Mouse (Mus musculus): ENCODE results near the gene Akr1c13. TPM values are rescaled to one million over a fixed set of nuclear protein-coding genes. Genes with fewer than 3 reads are reported as not detected.
"Not testable (repeated sequence)": the region's sequence is repeated elsewhere in the genome, so short reads cannot be mapped to it uniquely, and the experiment has no call there.

The Akr1c13 gene
- 2.8 TPM in 2 replicates for polyA plus RNA-seq (2016; fragmentation: Nextera tagmentation; extraction: Ambion mirVana)

GRCm38 (mm10) chr13:4190904-4191303 lies at the start of gene Akr1c13:
TSS of gene Akr1c13 (plus strand) at chr13:4191150.
- Histone ChIP-seq H3K27ac (no peak within 1 kb of the TSS), H3K4me2 (replicated peaks) (no peak within 1 kb of the TSS), H3K4me1 (no peaks in the 10 kb centered on the region), H3K36me3 (no peaks in the 10 kb centered on the region), H3K9ac (no peak within 1 kb of the TSS), H3K4me3 (no peak within 1 kb of the TSS), H3K27me3 (replicated peaks) (no peaks in the 10 kb centered on the region), H3K9me3 (no peaks in the 10 kb centered on the region)
- WGBS, result 61% methylated on average over 3 of the region's 3 CpGs
- ATAC-seq (ENCODE audit: low FRiP score, low read depth), result no peak

DNA sequence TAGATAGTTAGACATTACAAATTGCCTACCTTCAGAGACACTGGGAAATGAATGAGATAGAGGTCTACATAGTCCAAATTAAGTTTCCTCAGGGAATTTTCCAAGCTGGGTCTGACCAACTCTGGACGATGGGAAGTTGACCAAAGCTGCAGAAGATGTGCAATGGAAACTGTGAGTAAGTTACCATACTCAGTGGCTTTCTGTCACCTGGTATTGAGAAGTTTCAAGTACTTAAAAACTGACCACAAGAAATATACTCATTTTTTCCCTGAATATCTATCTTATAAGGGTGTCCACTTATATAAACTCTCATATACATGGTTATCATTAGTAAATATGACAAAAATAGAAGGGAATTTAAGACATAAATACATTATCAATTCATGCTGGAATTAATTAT lies 46.7 kb upstream of the Akr1c13 start:
- no peaks in the 10 kb centered on the region for H3K36me3 ChIP-seq
- H3K27ac ChIP-seq, result no peak overlapping the region
- H3K9ac ChIP-seq, result no peak overlapping the region
- no peak for ATAC-seq (ENCODE audit: low FRiP score, low read depth)
- H3K4me1 ChIP-seq, result no peaks in the 10 kb centered on the region
- H3K9me3 ChIP-seq, result no peaks in the 10 kb centered on the region
- no peaks in the 10 kb centered on the region for H3K27me3 ChIP-seq (replicated peaks)
- H3K4me2 ChIP-seq (replicated peaks), result no peak overlapping the region
- no peak overlapping the region for H3K4me3 ChIP-seq
- WGBS, result 72% methylated on average over 1 of the region's 1 CpGs

DNA sequence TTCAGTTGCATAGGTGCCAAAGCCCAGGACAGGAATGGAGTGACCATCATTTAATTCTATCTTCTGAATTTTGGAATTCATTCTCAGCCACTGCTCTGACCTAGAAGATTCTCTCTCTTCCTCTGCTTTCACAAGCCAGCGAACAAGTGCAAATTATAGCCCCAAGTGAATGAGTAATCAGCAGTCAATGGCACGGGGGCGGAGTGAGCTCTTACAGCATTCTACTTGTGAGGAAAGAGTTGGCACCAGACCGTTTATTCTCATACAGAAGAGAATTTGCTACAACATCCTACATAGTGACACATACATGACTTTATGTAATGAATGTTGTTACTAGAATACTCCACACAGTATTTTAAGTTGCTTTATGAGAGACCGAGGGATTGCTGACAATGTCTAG lies 40.4 kb upstream of the Akr1c13 start, which contains the start of gene Akr1c18:
TSS of gene Akr1c18 (minus strand) at position 137 of the 400 bp plus-strand sequence.
- no peak within 1 kb of the TSS for H3K4me2 ChIP-seq (replicated peaks)
- 56% methylated on average over 5 of the region's 5 CpGs for WGBS
- no peak within 1 kb of the TSS for H3K27ac ChIP-seq
- no peaks in the 10 kb centered on the region for H3K4me1 ChIP-seq
- H3K9ac ChIP-seq, result no peak within 1 kb of the TSS
- H3K27me3 ChIP-seq (replicated peaks), result no peaks in the 10 kb centered on the region
- ATAC-seq (ENCODE audit: low FRiP score, low read depth), result no peak
- H3K9me3 ChIP-seq, result no peaks in the 10 kb centered on the region
- no peak within 1 kb of the TSS for H3K4me3 ChIP-seq
- no peaks in the 10 kb centered on the region for H3K36me3 ChIP-seq

- H3K4me1 ChIP-seq, result no peaks in the 10 kb centered on the region
- no peaks in the 10 kb centered on the region for H3K27me3 ChIP-seq (replicated peaks)
- H3K27ac ChIP-seq, result no peak overlapping the region
- H3K4me3 ChIP-seq, result no peak overlapping the region
- no peak overlapping the region for H3K4me2 ChIP-seq (replicated peaks)
- no peak overlapping the region for H3K9ac ChIP-seq
- no peak for ATAC-seq (ENCODE audit: low FRiP score, low read depth)
- H3K36me3 ChIP-seq, result no peaks in the 10 kb centered on the region
- H3K9me3 ChIP-seq, result no peaks in the 10 kb centered on the region
- WGBS, result 74% methylated on average over 2 of the region's 2 CpGs
Measured at GRCm38 (mm10) chr13:4152908-4153307, 38.0 kb upstream of the Akr1c13 start.

GRCm38 (mm10) chr13:4153593-4153992 lies 37.4 kb upstream of the Akr1c13 start:
- Histone ChIP-seq H3K9me3 (no peaks in the 10 kb centered on the region), H3K4me2 (replicated peaks) (no peak overlapping the region), H3K27me3 (replicated peaks) (no peaks in the 10 kb centered on the region), H3K4me1 (no peaks in the 10 kb centered on the region), H3K36me3 (no peaks in the 10 kb centered on the region), H3K27ac (no peak overlapping the region), H3K4me3 (no peak overlapping the region), H3K9ac (no peak overlapping the region)
- WGBS, result 69% methylated on average over 3 of the region's 3 CpGs
- ATAC-seq (ENCODE audit: low FRiP score, low read depth), result no peak

GRCm38 (mm10) chr13:4155286-4155685 lies 35.7 kb upstream of the Akr1c13 start:
- no peak for ATAC-seq (ENCODE audit: low FRiP score, low read depth)
- Histone ChIP-seq H3K36me3 (no peaks in the 10 kb centered on the region), H3K4me1 (no peaks in the 10 kb centered on the region), H3K27ac (no peak overlapping the region), H3K9me3 (no peaks in the 10 kb centered on the region), H3K4me3 (no peak overlapping the region), H3K4me2 (replicated peaks) (no peak overlapping the region), H3K27me3 (replicated peaks) (no peaks in the 10 kb centered on the region), H3K9ac (no peak overlapping the region)
- 57% methylated on average over 2 of the region's 2 CpGs for WGBS

GRCm38 (mm10) chr13:4168006-4168405 lies 22.9 kb upstream of the Akr1c13 start:
- Histone ChIP-seq H3K36me3 (no peaks in the 10 kb centered on the region), H3K27me3 (replicated peaks) (no peaks in the 10 kb centered on the region), H3K9me3 (no peaks in the 10 kb centered on the region), H3K27ac (no peak overlapping the region), H3K4me3 (no peak overlapping the region), H3K4me2 (replicated peaks) (no peak overlapping the region), H3K4me1 (no peaks in the 10 kb centered on the region), H3K9ac (no peak overlapping the region)
- ATAC-seq (ENCODE audit: low FRiP score, low read depth), result no peak
- WGBS, result 47% methylated on average over 1 of the region's 1 CpGs

DNA sequence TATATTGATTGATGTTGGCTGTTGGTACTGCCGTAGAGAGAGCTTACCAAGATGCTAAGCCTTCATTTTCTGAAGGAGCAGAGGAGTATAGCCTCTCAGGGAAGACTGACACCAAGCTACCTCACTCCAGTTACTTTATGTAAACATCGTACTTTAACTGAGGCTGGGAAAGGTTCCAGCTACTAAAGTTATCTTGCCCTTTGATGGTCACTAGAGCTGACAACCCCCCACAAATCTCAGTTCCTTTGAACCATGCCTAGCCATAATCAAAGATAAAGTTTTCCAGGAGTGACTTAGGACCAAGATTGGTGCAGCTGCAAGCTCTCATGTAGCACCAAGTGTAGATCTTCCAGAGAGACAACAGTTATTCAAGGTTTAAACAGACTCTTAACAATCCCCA lies 18.0 kb upstream of the Akr1c13 start:
- WGBS, result 80% methylated on average over 2 of the region's 2 CpGs
- H3K27me3 ChIP-seq (replicated peaks), result no peaks in the 10 kb centered on the region
- no peaks in the 10 kb centered on the region for H3K9me3 ChIP-seq

DNA sequence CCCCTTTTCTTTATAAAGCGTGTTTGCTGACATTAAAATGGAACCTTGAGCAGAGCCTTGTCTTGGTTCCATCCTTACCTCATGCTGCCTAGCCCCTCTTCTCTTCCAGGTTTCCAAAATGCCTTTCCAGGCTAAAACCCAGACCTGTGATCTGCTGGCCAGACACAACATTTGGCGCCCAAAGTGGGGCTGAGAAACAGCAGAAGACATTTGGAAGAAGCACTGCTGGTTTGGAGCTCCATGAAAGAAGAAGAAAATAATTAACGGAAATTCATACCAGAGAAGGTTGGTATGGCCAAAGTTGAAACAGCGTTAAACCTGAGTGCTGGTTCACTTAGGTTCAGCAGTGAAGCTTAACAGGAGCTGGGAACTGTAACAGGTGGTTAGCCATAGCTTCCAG lies 9.6 kb upstream of the Akr1c13 start:
- H3K9ac ChIP-seq; H3K27me3 ChIP-seq (replicated peaks); H3K4me1 ChIP-seq; ATAC-seq (ENCODE audit: low FRiP score, low read depth); H3K27ac ChIP-seq; H3K36me3 ChIP-seq; H3K4me2 ChIP-seq (replicated peaks); H3K9me3 ChIP-seq; H3K4me3 ChIP-seq: not testable (repeated sequence)
- 91% methylated on average over 4 of the region's 4 CpGs for WGBS

More for the DNA sequence above, 18.0 kb upstream of the Akr1c13 start:
- no peak overlapping the region for H3K4me2 ChIP-seq (replicated peaks)
- H3K36me3 ChIP-seq, result no peaks in the 10 kb centered on the region
- ATAC-seq (ENCODE audit: low FRiP score, low read depth), result no peak
- H3K9ac ChIP-seq, result no peak overlapping the region
- no peak overlapping the region for H3K4me3 ChIP-seq
- H3K4me1 ChIP-seq, result no peaks in the 10 kb centered on the region
- H3K27ac ChIP-seq, result no peak overlapping the region

GRCm38 (mm10) chr13:4183116-4183515 lies 7.8 kb upstream of the Akr1c13 start:
- Histone ChIP-seq H3K4me2 (replicated peaks) (no peak overlapping the region), H3K4me3 (no peak overlapping the region), H3K9ac (no peak overlapping the region), H3K9me3 (no peaks in the 10 kb centered on the region), H3K27me3 (replicated peaks) (no peaks in the 10 kb centered on the region), H3K36me3 (no peaks in the 10 kb centered on the region), H3K4me1 (no peaks in the 10 kb centered on the region), H3K27ac (no peak overlapping the region)
- no peak for ATAC-seq (ENCODE audit: low FRiP score, low read depth)
- 67% methylated on average over 9 of the region's 9 CpGs for WGBS

- not testable (repeated sequence) for H3K4me3 ChIP-seq; H3K36me3 ChIP-seq; ATAC-seq (ENCODE audit: low FRiP score, low read depth); H3K27ac ChIP-seq; H3K4me2 ChIP-seq (replicated peaks); H3K9ac ChIP-seq; H3K27me3 ChIP-seq (replicated peaks); H3K4me1 ChIP-seq; H3K9me3 ChIP-seq
- WGBS, result 83% methylated on average over 7 of the region's 7 CpGs
Measured at GRCm38 (mm10) chr13:4186641-4187411, 4.1 kb upstream of the Akr1c13 start.

DNA sequence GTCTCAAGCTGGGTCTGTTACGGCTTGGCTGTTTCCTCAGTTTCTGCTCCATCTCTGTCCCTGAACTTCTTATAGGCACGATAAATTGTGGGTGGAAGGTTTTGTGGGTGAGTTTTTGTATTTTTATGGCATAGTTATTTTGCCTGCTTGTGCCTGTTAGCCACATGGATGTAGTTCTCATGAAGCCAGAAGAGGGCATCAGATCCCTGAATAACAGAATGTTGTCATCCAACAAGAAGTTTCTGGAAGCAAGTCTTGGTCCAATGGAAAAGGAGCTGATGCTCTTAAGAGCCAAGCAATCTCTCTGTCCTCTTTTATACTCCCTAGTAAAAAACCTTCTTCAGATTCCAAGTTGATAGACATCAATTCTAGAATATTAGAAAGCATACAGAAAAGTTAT lies 2.8 kb upstream of the Akr1c13 start:
- Histone ChIP-seq H3K9me3 (no peaks in the 10 kb centered on the region), H3K9ac (no peak overlapping the region), H3K36me3 (no peaks in the 10 kb centered on the region), H3K4me3 (no peak overlapping the region), H3K27me3 (replicated peaks) (no peaks in the 10 kb centered on the region), H3K4me2 (replicated peaks) (no peak overlapping the region), H3K27ac (no peak overlapping the region), H3K4me1 (no peaks in the 10 kb centered on the region)
- WGBS, result 84% methylated on average over 2 of the region's 2 CpGs
- ATAC-seq (ENCODE audit: low FRiP score, low read depth), result no peak

DNA sequence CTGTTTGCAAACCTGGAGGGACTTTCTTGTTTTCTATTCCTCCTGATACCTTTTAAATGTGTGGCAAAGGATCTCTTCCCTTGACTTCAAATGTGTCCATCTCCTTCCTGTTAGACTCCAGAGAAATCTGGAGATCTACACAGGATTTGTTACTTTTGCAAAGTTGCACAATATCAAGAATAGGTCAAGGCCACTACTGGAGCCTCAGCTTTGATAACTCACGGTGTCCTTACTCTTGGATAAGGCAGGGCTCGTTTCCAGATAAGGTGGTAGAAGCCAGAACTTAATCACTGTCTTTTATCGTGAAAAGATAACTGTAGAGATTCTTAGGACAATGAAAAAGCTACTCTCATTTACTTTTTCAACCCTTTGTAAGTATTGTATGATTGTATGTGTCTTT lies 1.6 kb downstream of the Akr1c13 start:
- no peak overlapping the region for H3K9ac ChIP-seq
- no peaks in the 10 kb centered on the region for H3K36me3 ChIP-seq
- H3K4me3 ChIP-seq, result no peak overlapping the region
- H3K9me3 ChIP-seq, result no peaks in the 10 kb centered on the region
- no peak overlapping the region for H3K4me2 ChIP-seq (replicated peaks)
- 87% methylated on average over 3 of the region's 3 CpGs for WGBS
- H3K27ac ChIP-seq, result no peak overlapping the region
- H3K4me1 ChIP-seq, result no peaks in the 10 kb centered on the region
- H3K27me3 ChIP-seq (replicated peaks), result no peaks in the 10 kb centered on the region
- ATAC-seq (ENCODE audit: low FRiP score, low read depth), result no peak

All from neural tube, embryonic 12.5 days (tissue).